Mouse (Mus musculus) kidney, adult 2 months (tissue): ENCODE data around the gene Nxph4.

ENCODE experiments used
- CTCF ChIP-seq: fragments of 200-500 bp; conservative IDR thresholded peaks from 2 replicates; pipeline ENCODE4 v1.5.1; 2011; ENCODE audit warnings: low read depth, mild to moderate bottlenecking, control low read depth, low read length, moderate library complexity, mixed read lengths; ENCODE audit not compliant: insufficient read depth, insufficient read length
- POLR2A ChIP-seq: fragments of 200-500 bp; IDR thresholded peaks from one replicate; pipeline ENCODE4 v1.6.1; 2011; ENCODE audit warnings: low read depth, low read length, control low read depth

DNA sequence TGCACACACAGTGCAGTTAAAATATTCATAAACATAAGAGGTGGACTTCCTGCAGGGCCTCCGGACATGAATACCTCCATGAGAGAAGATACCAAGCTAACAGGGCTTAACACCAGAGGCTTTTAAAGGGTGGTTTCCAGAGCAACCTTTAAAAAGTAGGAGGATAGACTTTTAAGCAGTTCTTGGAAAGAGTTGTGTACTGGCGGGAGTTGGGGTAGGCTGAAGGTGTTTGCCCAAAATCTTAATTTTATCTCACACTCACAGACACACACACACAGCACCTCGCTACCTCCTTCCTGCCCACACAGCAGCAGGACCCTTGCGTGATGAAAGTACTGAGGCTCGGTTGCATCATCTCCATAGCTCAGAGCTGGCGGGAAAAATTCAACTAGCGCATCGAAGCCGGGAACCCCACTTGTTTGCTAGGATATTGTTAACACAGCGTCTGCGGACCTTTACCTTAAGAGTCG lies 12.7 kb downstream of the Nxph4 start:
- TF ChIP-seq CTCF (no peak), POLR2A (no peak)
